In the genomic region with DNA sequence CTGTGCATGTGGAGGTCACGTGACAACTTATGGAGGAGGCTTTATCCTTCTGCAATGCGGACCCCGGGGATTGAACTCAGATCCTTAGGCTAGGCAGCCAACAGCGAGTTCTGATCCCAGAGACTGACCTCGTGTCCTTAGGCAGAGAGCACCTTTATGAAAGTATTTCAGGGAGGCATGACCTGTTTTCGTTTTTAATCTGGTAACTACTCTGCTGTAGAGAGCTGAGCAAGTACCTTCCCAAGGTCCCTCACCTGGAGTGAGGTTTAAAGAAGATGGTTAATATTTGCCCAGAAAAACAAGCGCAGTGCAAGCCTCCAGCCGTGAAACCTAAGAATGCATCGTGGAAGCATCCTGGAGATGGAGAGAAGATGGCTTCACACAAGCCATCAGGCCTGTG, we compare ENCODE assay signal across 25 mouse cellular contexts. TPM values are rescaled to one million over a fixed set of nuclear protein-coding genes. Genes with fewer than 3 reads are reported as not detected.
"Had no signal": no experiment of that assay in that cellular context is flagged by ENCODE, and none has a peak within 500 bp of the region (broad histone marks: within the 10 kb centered on the region; RNA-seq: fewer than 3 reads in every experiment).

No protein-coding gene starts in this region.

- ATAC-seq: forebrain, embryonic 16.5 days; hindbrain, postnatal 0 days; intestine, embryonic 16.5 days; liver, postnatal 0 days had no signal

- H3K27me3 ChIP-seq: heart, embryonic 12.5 days; hindbrain, embryonic 12.5 days; hindbrain, embryonic 15.5 days; limb, embryonic 12.5 days; liver, embryonic 13.5 days had no signal

- H3K4me1 ChIP-seq: hindbrain, embryonic 15.5 days; liver, embryonic 13.5 days; liver, embryonic 15.5 days had no signal

- H3K36me3 ChIP-seq: heart, embryonic 10.5 days; heart, embryonic 12.5 days; hindbrain, embryonic 10.5 days; hindbrain, embryonic 12.5 days; hindbrain, embryonic 15.5 days; limb, embryonic 10.5 days; limb, embryonic 12.5 days; liver, embryonic 13.5 days; liver, embryonic 15.5 days had no signal

- DNase-seq: gastrocnemius, adult 2 months; gastrocnemius, postnatal 10 days; gastrocnemius, postnatal 25 days; heart, adult 18-20 months; heart, postnatal 10 days; heart, postnatal 4 days; layer of hippocampus, adult 9-11 months; layer of hippocampus, postnatal 36 days; liver; liver, embryonic 13.5 days; liver, postnatal 0 days had no signal

- H3K27ac ChIP-seq: gastrocnemius, adult 2 months; heart, embryonic 10.5 days; hindbrain, embryonic 10.5 days; hindbrain, embryonic 12.5 days; hindbrain, embryonic 15.5 days; hindbrain, postnatal 0 days; kidney, postnatal 0 days; limb, embryonic 10.5 days; limb, embryonic 12.5 days; liver, embryonic 13.5 days; liver, embryonic 15.5 days had no signal

- H3K9ac ChIP-seq: heart, embryonic 12.5 days; hindbrain, embryonic 12.5 days; hindbrain, embryonic 15.5 days; limb, embryonic 12.5 days; liver, embryonic 13.5 days; liver, embryonic 15.5 days; liver, postnatal 0 days had no signal

- H3K4me2 ChIP-seq: heart, embryonic 12.5 days; hindbrain, embryonic 12.5 days; hindbrain, embryonic 15.5 days; limb, embryonic 12.5 days; liver, embryonic 11.5 days; liver, embryonic 13.5 days; liver, embryonic 15.5 days had no signal

- H3K9me3 ChIP-seq: heart, embryonic 10.5 days; heart, embryonic 12.5 days; hindbrain, embryonic 10.5 days; hindbrain, embryonic 12.5 days; hindbrain, embryonic 15.5 days; limb, embryonic 10.5 days; limb, embryonic 12.5 days; liver, embryonic 13.5 days; liver, embryonic 15.5 days had no signal

- H3K4me3 ChIP-seq: gastrocnemius, adult 2 months; heart, embryonic 10.5 days; heart, embryonic 12.5 days; hindbrain, embryonic 10.5 days; hindbrain, embryonic 12.5 days; hindbrain, embryonic 15.5 days; limb, embryonic 10.5 days; limb, embryonic 12.5 days; liver, embryonic 13.5 days; liver, embryonic 15.5 days had no signal

RNA-seq across cellular contexts. Expression of a gene that starts 59.4 kb away (rescaled TPM):
- polyA plus RNA-seq: large intestine, adult 2 months; limb, embryonic 12.5 days; liver, embryonic 15.5 days; liver, postnatal 0 days had no signal
